Mouse (Mus musculus): Measurements from ENCODE around the gene Polr3c. TPM values are rescaled to one million over a fixed set of nuclear protein-coding genes. Genes with fewer than 3 reads are reported as not detected.

Polr3c gene
- polyA plus RNA-seq, 1 experiment from 2014 or later: 27.1 TPM

DNA sequence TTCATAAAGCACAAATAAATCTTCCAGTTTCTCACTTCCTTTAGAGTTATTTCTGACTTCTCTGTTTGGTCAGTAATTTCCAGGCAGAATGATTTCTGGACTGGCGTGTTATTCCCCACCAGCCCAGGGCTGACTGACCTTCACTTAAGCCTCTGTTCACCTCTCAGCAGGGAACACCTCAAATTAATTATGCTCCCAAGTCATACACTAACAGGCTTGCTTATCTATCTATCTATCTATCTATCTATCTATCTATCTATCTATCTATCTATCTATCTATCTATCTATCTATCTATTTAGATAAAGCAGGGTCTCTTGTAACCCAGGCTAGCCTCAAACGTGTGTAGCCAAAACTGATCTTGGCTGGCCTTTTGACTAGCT is 18.8 kb downstream of the Polr3c start:
- Histone ChIP-seq H3K4me2 (ENCODE audit: low read length) (peak overlapping the region; percentile 93), H3K4me1 (ENCODE audit: control insufficient read depth in 2 of 2, insufficient read depth in 2 of 2, low read length in 2 of 2) (peaks cover 0 to 6% of the 10 kb centered on the region in 2 experiments; a peak in 2 of 4 replicates), H3K4me3 (ENCODE audit: control insufficient read depth in 1 of 2, insufficient read depth in 1 of 2, low read depth in 1 of 2, low read length in 2 of 2) (peak overlapping the region in 1 of 2 experiments; percentile 47; a peak in 1 of 4 replicates), H3K27ac (replicated peaks in 1 of 2; ENCODE audit: control insufficient read depth in 1 of 2, insufficient read depth in 1 of 2, low read depth in 2 of 2, low read length in 2 of 2) (no peak overlapping the region), H3K9me3 (ENCODE audit: control insufficient read depth, low read length) (no peaks in the 10 kb centered on the region), H3K36me3 (ENCODE audit: control insufficient read depth, insufficient read depth, low read length) (peaks cover 57% of the 10 kb centered on the region), H3K27me3 (ENCODE audit: control insufficient read depth, insufficient read depth, low read length) (no peaks in the 10 kb centered on the region), H3K9ac (ENCODE audit: low read length) (peak overlapping the region; percentile 76; the same call in 1 of the 2 replicates)
- no peak for ATAC-seq (ENCODE audit: insufficient number of reproducible peaks, insufficient read depth, low FRiP score, low read depth)
- WGBS: 51% methylated on average over 2 of the region's 2 CpGs

- H3K27ac ChIP-seq (replicated peaks in 1 of 2; ENCODE audit: control insufficient read depth in 1 of 2, insufficient read depth in 1 of 2, low read depth in 2 of 2, low read length in 2 of 2): no peak within 1 kb of the TSS
- H3K4me2 ChIP-seq (ENCODE audit: low read length): peak within 1 kb of the TSS; percentile 93
- H3K36me3 ChIP-seq (ENCODE audit: control insufficient read depth, insufficient read depth, low read length): peaks cover 57% of the 10 kb centered on the region
- peak within 1 kb of the TSS; percentile 47 to 57 for H3K4me3 ChIP-seq (ENCODE audit: control insufficient read depth in 1 of 2, insufficient read depth in 1 of 2, low read depth in 1 of 2, low read length in 2 of 2)
- H3K9me3 ChIP-seq (ENCODE audit: control insufficient read depth, low read length): no peaks in the 10 kb centered on the region
- H3K4me1 ChIP-seq (ENCODE audit: control insufficient read depth in 2 of 2, insufficient read depth in 2 of 2, low read length in 2 of 2): peaks cover 0 to 6% of the 10 kb centered on the region in 2 experiments; a peak in 2 of 4 replicates
- peak within 1 kb of the TSS; percentile 76 for H3K9ac ChIP-seq (ENCODE audit: low read length)
- no peaks in the 10 kb centered on the region for H3K27me3 ChIP-seq (ENCODE audit: control insufficient read depth, insufficient read depth, low read length)
- peak; percentile 74 for ATAC-seq (ENCODE audit: insufficient number of reproducible peaks, insufficient read depth, low FRiP score, low read depth)
- 6% methylated on average over 42 of the region's 42 CpGs for WGBS
Observed at GRCm38 (mm10) chr3:96707903-96708683, 19.3 kb downstream of the Polr3c start, which contains the start of gene Nudt17. Gene Nudt17, minus strand, starts transcription at chr3:96708562.

GRCm38 (mm10) chr3:96706984-96707383 is 20.4 kb downstream of the Polr3c start:
- Histone ChIP-seq H3K27ac (replicated peaks in 1 of 2; ENCODE audit: control insufficient read depth in 1 of 2, insufficient read depth in 1 of 2, low read depth in 2 of 2, low read length in 2 of 2) (no peak overlapping the region), H3K9ac (ENCODE audit: low read length) (no peak overlapping the region), H3K36me3 (ENCODE audit: control insufficient read depth, insufficient read depth, low read length) (peaks cover 57% of the 10 kb centered on the region), H3K9me3 (ENCODE audit: control insufficient read depth, low read length) (no peaks in the 10 kb centered on the region), H3K27me3 (ENCODE audit: control insufficient read depth, insufficient read depth, low read length) (no peaks in the 10 kb centered on the region), H3K4me1 (ENCODE audit: control insufficient read depth in 2 of 2, insufficient read depth in 2 of 2, low read length in 2 of 2) (peaks cover 0 to 6% of the 10 kb centered on the region in 2 experiments; a peak in 2 of 4 replicates), H3K4me2 (ENCODE audit: low read length) (no peak overlapping the region), H3K4me3 (ENCODE audit: control insufficient read depth in 1 of 2, insufficient read depth in 1 of 2, low read depth in 1 of 2, low read length in 2 of 2) (no peak overlapping the region)
- 67% methylated on average over 7 of the region's 7 CpGs for WGBS
- no peak for ATAC-seq (ENCODE audit: insufficient number of reproducible peaks, insufficient read depth, low FRiP score, low read depth)

DNA sequence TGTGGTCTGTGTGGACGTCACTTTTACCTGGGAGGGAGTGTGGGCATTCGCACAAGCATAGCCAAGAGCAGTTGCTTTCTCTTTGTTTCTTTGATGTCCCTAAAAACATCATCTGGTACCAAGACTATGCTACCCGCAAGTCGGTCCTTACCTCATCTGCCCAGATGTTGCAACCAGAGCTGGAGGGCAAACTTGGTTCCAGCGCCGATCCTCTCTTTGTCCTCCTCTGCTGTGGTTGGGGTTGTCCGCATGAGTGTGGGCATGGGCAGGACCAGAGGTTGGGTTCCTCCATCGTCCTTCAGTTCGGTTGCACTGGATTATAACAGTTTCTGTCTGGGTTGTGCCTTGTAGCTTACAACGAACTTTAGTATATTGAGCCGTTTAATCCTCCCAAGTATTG is 21.2 kb downstream of the Polr3c start:
- no peaks in the 10 kb centered on the region for H3K9me3 ChIP-seq (ENCODE audit: control insufficient read depth, low read length)
- peaks cover 57% of the 10 kb centered on the region for H3K36me3 ChIP-seq (ENCODE audit: control insufficient read depth, insufficient read depth, low read length)
- no peak overlapping the region for H3K9ac ChIP-seq (ENCODE audit: low read length)
- no peaks in the 10 kb centered on the region for H3K27me3 ChIP-seq (ENCODE audit: control insufficient read depth, insufficient read depth, low read length)
- no peak overlapping the region for H3K4me2 ChIP-seq (ENCODE audit: low read length)
- no peak for ATAC-seq (ENCODE audit: insufficient number of reproducible peaks, insufficient read depth, low FRiP score, low read depth)
- WGBS: 94% methylated on average over 11 of the region's 11 CpGs
- H3K4me1 ChIP-seq (ENCODE audit: control insufficient read depth in 2 of 2, insufficient read depth in 2 of 2, low read length in 2 of 2): peaks cover 0 to 6% of the 10 kb centered on the region in 2 experiments; a peak in 2 of 4 replicates
- no peak overlapping the region for H3K27ac ChIP-seq (replicated peaks in 1 of 2; ENCODE audit: control insufficient read depth in 1 of 2, insufficient read depth in 1 of 2, low read depth in 2 of 2, low read length in 2 of 2)
- H3K4me3 ChIP-seq (ENCODE audit: control insufficient read depth in 1 of 2, insufficient read depth in 1 of 2, low read depth in 1 of 2, low read length in 2 of 2): no peak overlapping the region

GRCm38 (mm10) chr3:96704778-96705177 is 22.6 kb downstream of the Polr3c start:
- Histone ChIP-seq H3K4me2 (ENCODE audit: low read length) (no peak overlapping the region), H3K27me3 (ENCODE audit: control insufficient read depth, insufficient read depth, low read length) (no peaks in the 10 kb centered on the region), H3K9me3 (ENCODE audit: control insufficient read depth, low read length) (no peaks in the 10 kb centered on the region), H3K27ac (replicated peaks in 1 of 2; ENCODE audit: control insufficient read depth in 1 of 2, insufficient read depth in 1 of 2, low read depth in 2 of 2, low read length in 2 of 2) (no peak overlapping the region), H3K4me1 (ENCODE audit: control insufficient read depth in 2 of 2, insufficient read depth in 2 of 2, low read length in 2 of 2) (peaks cover 0 to 6% of the 10 kb centered on the region in 2 experiments; a peak in 2 of 4 replicates), H3K9ac (ENCODE audit: low read length) (no peak overlapping the region), H3K4me3 (ENCODE audit: control insufficient read depth in 1 of 2, insufficient read depth in 1 of 2, low read depth in 1 of 2, low read length in 2 of 2) (no peak overlapping the region), H3K36me3 (ENCODE audit: control insufficient read depth, insufficient read depth, low read length) (peaks cover 62% of the 10 kb centered on the region)
- no peak for ATAC-seq (ENCODE audit: insufficient number of reproducible peaks, insufficient read depth, low FRiP score, low read depth)
- 64% methylated on average over 11 of the region's 11 CpGs for WGBS

GRCm38 (mm10) chr3:96701003-96701402 is 26.4 kb downstream of the Polr3c start:
- peaks cover 2 to 8% of the 10 kb centered on the region in 2 experiments for H3K4me1 ChIP-seq (ENCODE audit: control insufficient read depth in 2 of 2, insufficient read depth in 2 of 2, low read length in 2 of 2)
- 83% methylated on average over 4 of the region's 4 CpGs for WGBS
- H3K36me3 ChIP-seq (ENCODE audit: control insufficient read depth, insufficient read depth, low read length): peaks cover 67% of the 10 kb centered on the region
- H3K27ac ChIP-seq (replicated peaks in 1 of 2; ENCODE audit: control insufficient read depth in 1 of 2, insufficient read depth in 1 of 2, low read depth in 2 of 2, low read length in 2 of 2): no peak overlapping the region
- ATAC-seq (ENCODE audit: insufficient number of reproducible peaks, insufficient read depth, low FRiP score, low read depth): no peak
- no peaks in the 10 kb centered on the region for H3K9me3 ChIP-seq (ENCODE audit: control insufficient read depth, low read length)
- no peak overlapping the region for H3K4me3 ChIP-seq (ENCODE audit: control insufficient read depth in 1 of 2, insufficient read depth in 1 of 2, low read depth in 1 of 2, low read length in 2 of 2)
- no peaks in the 10 kb centered on the region for H3K27me3 ChIP-seq (ENCODE audit: control insufficient read depth, insufficient read depth, low read length)
- H3K9ac ChIP-seq (ENCODE audit: low read length): no peak overlapping the region
- H3K4me2 ChIP-seq (ENCODE audit: low read length): no peak overlapping the region

- Histone ChIP-seq H3K4me2 (ENCODE audit: low read length) (no peak overlapping the region), H3K9me3 (ENCODE audit: control insufficient read depth, low read length) (no peaks in the 10 kb centered on the region), H3K9ac (ENCODE audit: low read length) (no peak overlapping the region), H3K27ac (replicated peaks in 1 of 2; ENCODE audit: control insufficient read depth in 1 of 2, insufficient read depth in 1 of 2, low read depth in 2 of 2, low read length in 2 of 2) (no peak overlapping the region), H3K4me3 (ENCODE audit: control insufficient read depth in 1 of 2, insufficient read depth in 1 of 2, low read depth in 1 of 2, low read length in 2 of 2) (no peak overlapping the region), H3K36me3 (ENCODE audit: control insufficient read depth, insufficient read depth, low read length) (peaks cover 62% of the 10 kb centered on the region), H3K4me1 (ENCODE audit: control insufficient read depth in 2 of 2, insufficient read depth in 2 of 2, low read length in 2 of 2) (peaks cover 2 to 13% of the 10 kb centered on the region in 2 experiments), H3K27me3 (ENCODE audit: control insufficient read depth, insufficient read depth, low read length) (no peaks in the 10 kb centered on the region)
- no peak for ATAC-seq (ENCODE audit: insufficient number of reproducible peaks, insufficient read depth, low FRiP score, low read depth)
- WGBS: 52% methylated on average over 7 of the region's 7 CpGs
Observed at GRCm38 (mm10) chr3:96700376-96700775, 27.1 kb downstream of the Polr3c start.

Data from heart, embryonic 14.5 days (tissue).